Comparison of ENCODE assay signal across 12 mouse cellular contexts in genomic region chr8:120285878-120286277, GRCm38 (mm10). TPM values are rescaled to one million over a fixed set of nuclear protein-coding genes. Genes with fewer than 3 reads are reported as not detected.
DNase-seq lines count a peak whose midpoint lies in the region; ATAC-seq and TF ChIP-seq lines count a peak whose summit lies in the region.
"Had no signal": no experiment of that assay in that cellular context is flagged by ENCODE, and none has a peak within 500 bp of the region (broad histone marks: within the 10 kb centered on the region; RNA-seq: fewer than 3 reads in every experiment).

No protein-coding gene starts in this region.

- H3K4me2 ChIP-seq in kidney, postnatal 0 days (ENCODE audit: low read length): no peak overlapping the region

- TF ChIP-seq CTCF in kidney, postnatal 0 days (IDR thresholded peaks at IDR 0.05; ENCODE audit: low read depth): no peak

- ATAC-seq in kidney, postnatal 0 days (replicated peaks; ENCODE audit: low FRiP score, low read depth): no peak

- peak; percentile 18 for DNase-seq in cerebellum, adult 11-12 months
- no peak for DNase-seq in cerebellum, postnatal 25 days
- DNase-seq in kidney, postnatal 0 days (ENCODE audit: low spot score): no peak
- no peak for DNase-seq in kidney, postnatal 14 days
- peak; percentile 39 for DNase-seq in thymus, postnatal 0 days (ENCODE audit: low spot score)
- no peak for DNase-seq in thymus, adult 18-20 months
- no peak for DNase-seq in left cerebral cortex, adult 9 months (ENCODE audit: low spot score in 2 of 2)
- DNase-seq in right cerebral cortex, adult 18-20 months: no peak
- DNase-seq: adrenal gland, adult 2 months; heart, postnatal 14 days; kidney, adult 11 months had no signal

- H3K9ac ChIP-seq in kidney, postnatal 0 days (ENCODE audit: low read depth, low read length): no peak overlapping the region

- H3K4me1 ChIP-seq in kidney, postnatal 0 days (replicated peaks; ENCODE audit: insufficient read depth, low read length): peaks cover 29% of the 10 kb centered on the region

- H3K9me3 ChIP-seq in kidney, postnatal 0 days (replicated peaks; ENCODE audit: low read length): no peaks in the 10 kb centered on the region
- H3K9me3 ChIP-seq: megakaryocyte, embryonic 14.5 days had no signal

- no peaks in the 10 kb centered on the region for H3K27me3 ChIP-seq in kidney, postnatal 0 days (ENCODE audit: insufficient read depth, low read length)

- 73% methylated on average over 9 of the region's 9 CpGs for WGBS in kidney, postnatal 0 days

- H3K27ac ChIP-seq in kidney, postnatal 0 days: 0 out of 2 replicates have a peak overlapping the region, but pooled peaks have one; percentile 42

- H3K36me3 ChIP-seq in kidney, postnatal 0 days (ENCODE audit: insufficient read depth, low read length): no peaks in the 10 kb centered on the region

- no peak overlapping the region for H3K4me3 ChIP-seq in kidney, postnatal 0 days (replicated peaks; ENCODE audit: low read depth, low read length)
- H3K4me3 ChIP-seq: megakaryocyte, embryonic 14.5 days had no signal

RNA-seq across cellular contexts. Expression of gene Gse1, which starts 57.6 kb away (rescaled TPM):
- 5.9 and 8.4 TPM in 2 replicates for polyA plus RNA-seq in kidney, postnatal 0 days (2015; fragmentation: Nextera tagmentation; extraction: Ambion mirVana)
- polyA plus RNA-seq in thymus, postnatal 0 days (2015; fragmentation: Nextera tagmentation; extraction: Ambion mirVana): 26.3 and 35.9 TPM in 2 replicates

Comparison
In these comparisons a context has a peak if more than half of its experiments do, and no peak if none do; other contexts are left out.
1. DNase-seq: peak in cerebellum, adult 11-12 months (single experiment) and thymus, postnatal 0 days (single experiment); none in cerebellum, postnatal 25 days (0 of 2), kidney, postnatal 0 days (single experiment), kidney, postnatal 14 days (single experiment), thymus, adult 18-20 months (0 of 2), left cerebral cortex, adult 9 months (0 of 2) and right cerebral cortex, adult 18-20 months (single experiment).